Mouse (Mus musculus) liver (tissue): ENCODE data around the gene Relt.
A peak's percentile ranks its signal among the peaks of the same experiment; 100 is the strongest.

Experiments used
- DNase-seq: peaks from one replicate; pipeline ENCODE4 v3.0.0-alpha.2; 2020; ENCODE audit warnings: mixed read lengths

Relt gene

DNA sequence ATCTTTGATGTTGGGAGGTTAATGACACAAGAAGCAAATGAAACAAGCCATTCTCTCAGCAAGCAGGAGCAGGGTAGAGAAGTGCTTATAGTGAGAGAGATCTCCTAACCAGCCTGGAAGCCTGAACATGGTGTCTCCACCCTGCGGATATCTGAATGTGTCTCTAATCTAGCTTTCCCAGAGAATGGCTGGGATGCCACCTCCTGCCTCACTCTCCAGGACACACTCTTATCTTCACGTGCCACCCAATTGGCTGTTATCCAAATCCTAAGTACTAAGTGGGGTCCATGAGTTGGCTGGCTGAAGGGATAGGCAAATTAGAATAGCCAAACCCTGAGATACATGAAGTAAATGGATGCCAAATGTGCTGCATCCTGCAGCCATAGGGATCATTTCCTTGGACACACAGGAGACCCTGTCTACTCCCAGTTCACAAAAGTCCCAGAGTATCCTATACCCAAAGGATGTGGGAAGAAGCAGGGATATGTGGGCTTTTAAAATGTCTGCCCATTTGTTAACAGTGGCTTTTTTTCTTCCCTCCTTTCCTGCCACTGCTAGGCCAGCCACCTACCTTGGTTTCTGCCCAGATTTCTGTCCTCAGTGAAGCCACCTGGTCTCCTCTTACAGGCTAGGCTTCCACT, 18.7 kb downstream of the Relt start:
- peak; percentile 85 for DNase-seq

DNA sequence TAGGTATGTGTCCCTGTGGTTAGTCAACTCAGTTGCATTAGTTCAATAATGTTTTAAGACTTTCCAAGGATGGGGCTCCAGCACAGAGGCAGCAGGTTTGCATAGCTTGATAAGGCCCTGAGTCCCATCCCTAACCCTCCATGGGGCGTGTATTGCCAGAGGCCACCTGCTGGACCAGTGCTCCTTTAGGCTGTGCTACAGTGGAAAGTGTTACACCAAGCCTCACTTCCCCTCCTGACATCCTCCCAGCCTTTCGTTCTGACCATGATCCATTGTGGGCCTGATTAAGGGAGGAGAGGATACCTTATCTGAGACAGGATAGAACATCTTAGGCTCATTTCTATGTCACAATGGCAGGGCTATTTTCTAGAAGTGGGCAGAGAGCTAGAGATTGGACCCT, 19.4 kb downstream of the Relt start:
- peak; percentile 83 for DNase-seq

DNA sequence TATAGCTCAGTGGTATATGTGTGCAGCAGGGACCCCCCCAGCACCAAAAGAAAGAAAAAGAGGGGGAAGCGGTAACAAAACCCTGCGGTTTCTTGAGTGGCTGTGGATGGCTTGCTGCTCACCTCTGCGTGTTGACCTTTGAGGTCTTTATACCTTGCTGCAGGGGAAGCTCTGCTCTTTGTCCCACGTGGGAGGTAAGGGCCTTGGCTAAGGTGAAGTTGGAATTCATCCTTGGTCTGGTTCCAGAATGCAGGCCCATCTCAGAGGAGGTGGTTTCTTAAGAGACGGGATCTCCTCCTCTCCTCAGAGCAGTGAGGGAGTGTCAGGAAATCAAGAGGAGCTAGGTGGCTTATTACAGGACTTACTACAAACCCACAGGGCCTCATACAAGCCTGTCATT, 21.1 kb downstream of the Relt start:
- DNase-seq: no peak

DNA sequence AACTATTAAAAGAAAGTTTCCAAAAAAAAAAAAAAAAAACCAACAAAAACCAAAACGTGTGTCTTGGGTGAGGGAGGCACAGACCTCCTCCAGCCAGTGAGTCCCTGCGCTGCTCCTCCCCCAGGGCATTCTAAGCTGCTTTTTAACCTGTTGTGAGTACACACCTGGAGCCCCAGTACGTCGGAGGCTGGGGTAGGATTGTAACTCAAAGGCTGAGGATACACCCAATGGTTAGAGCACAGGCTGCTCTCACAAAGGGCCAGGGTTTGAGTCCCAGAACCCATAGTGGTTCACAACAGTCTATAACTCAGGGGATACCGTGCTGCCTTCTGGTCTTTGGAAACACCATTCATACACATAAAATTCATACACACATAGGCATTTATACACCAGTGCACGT, 21.6 kb downstream of the Relt start:
- DNase-seq: no peak

DNA sequence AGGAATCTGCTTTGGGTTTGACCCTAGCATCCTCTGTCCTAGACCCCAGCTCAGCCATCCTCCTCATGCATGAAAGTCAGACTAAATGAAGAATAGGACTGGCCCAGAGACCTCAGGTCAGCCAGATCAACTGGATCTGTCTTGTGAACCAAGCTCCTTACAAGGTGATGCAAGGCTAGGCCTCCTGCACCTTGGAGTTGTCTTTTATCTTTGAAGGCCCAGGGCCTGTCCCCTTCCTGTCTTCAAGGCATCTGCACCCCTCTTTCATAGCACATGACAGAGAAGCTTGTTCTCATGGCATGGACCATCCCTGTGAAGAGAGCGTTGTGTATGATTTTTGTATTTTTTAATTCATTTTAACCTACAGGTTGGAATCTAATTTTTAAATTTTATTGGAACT, 22.3 kb downstream of the Relt start:
- no peak for DNase-seq

DNA sequence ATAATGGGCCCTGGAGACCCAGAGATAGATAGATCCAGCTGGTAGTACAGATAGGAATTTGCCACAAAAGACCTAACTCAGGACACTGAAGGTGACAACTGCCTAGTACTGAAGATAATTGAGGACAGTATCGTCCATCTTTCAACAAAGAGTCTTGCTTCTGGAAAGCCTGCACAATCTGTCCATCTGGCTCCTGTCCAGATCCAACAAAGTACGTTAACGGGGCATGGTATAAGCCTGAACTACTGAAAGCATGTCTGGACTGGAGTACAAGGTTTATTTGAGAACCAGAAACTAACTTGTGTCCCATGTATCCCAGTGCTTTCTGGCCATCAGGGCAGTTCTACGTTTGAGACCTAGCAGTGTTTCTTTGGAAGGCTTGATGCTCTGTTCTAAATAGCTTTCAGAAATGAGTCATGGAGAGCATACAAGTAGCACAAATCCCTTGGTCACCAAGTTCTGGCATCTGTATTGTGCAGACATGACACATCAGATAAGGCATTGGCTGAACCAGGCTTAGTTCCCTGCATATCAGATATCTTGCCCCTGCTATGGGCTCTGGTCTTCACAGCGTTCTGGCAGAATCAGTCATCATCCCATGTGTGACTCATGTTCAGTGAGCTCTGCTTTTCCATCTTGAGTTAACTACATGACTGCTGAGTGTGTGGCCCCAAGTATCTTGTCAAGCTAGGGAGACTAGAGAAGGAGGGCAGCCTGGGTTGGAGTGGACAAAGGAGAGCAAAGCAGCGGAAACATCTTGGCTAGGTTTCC, 23.4 kb downstream of the Relt start:
- peak; percentile 37 for DNase-seq

DNA sequence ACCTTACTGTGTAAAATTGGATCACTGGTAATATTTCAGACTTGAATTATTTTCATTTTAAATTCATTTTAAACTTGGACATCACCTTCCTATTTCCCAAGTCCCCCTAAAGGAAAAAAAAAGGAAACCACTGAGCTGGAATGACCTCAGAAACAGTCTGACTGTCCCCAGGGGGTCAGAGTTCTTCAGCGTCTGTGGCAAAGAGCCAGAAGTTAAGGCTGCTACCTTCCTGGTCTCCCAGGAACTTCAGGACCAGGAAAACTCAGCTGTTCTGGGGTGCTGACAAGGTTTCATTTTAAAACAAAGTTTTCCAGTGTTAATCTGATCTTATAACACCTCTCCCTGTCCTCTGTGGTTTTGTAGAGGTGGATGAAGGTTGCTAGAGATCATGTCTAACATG, 25.5 kb downstream of the Relt start:
- DNase-seq: no peak

DNA sequence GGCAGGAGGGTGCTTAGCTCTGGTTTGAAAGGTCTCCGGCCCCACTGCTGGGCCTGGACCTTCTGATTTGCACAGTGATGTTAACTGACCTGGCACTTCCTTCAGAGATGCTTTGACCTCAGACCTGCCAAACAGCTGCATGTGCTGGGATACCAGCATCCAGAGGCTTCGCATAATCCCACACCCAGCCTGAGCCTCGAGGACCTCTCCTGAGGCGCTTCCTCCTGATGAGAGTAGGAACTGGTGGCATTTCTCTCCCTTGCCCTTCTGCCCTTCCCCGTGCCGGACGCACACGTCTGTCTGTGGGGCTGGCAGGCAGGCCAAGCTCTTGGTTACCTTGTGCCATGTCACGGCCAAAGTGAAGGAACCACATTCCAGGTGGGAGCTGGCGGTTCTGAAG, 26.6 kb downstream of the Relt start:
- no peak for DNase-seq

DNA sequence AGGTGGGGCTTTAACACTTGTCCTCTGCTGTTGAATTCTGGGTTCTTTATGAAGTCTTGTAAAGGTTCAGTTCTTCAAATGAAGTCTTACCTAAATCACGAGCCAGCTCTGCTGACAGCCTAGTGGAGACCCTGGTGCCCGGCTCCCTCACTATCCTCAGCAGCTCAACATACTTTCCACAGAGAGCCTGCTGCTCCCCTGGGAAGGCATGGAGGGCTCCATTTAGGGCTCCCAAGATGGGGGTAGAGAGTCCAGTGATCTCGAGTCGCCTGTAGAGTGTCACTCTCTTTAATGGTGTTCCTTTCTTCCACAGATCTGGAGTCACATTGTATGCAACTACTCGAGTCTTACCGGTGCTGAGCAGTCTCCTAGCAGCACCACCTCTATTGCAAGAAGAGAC, 27.5 kb downstream of the Relt start:
- no peak for DNase-seq

DNA sequence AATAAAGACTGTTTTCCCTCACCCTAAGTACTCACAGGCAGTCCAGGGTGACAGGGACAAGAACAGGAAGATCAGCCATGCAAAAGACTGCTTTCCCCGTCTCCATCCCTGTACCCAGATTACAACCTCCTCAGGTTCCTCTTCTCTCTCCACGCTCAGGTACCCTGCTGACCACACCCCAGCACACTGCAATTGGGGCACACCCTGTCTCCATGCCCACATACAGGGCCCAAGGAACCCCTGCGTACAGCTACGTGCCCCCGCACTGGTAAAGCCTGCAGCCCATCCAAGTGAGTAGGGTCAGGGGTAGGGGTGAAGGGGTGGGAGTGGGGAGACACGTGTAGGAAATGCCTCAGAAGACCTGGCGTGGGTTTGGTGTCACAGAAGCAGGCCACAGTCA, 28.1 kb downstream of the Relt start:
- no peak for DNase-seq

DNA sequence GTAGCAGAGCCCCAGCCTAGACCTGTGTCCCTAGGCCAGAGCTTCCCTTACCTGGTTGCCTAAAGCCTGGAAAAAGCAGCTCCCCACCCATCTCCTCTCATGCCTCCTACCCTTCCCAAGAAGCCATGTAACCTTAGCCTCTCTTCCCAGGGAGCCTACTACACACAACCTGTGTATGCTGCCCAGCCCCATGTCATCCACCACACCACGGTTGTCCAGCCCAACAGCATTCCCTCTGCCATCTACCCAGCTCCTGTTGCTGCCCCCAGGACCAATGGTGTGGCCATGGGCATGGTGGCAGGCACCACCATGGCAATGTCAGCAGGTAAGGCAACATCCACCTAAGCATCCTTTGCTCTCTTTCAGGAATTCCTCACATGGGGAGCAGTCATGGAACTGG, 29.4 kb downstream of the Relt start:
- no peak for DNase-seq

DNA sequence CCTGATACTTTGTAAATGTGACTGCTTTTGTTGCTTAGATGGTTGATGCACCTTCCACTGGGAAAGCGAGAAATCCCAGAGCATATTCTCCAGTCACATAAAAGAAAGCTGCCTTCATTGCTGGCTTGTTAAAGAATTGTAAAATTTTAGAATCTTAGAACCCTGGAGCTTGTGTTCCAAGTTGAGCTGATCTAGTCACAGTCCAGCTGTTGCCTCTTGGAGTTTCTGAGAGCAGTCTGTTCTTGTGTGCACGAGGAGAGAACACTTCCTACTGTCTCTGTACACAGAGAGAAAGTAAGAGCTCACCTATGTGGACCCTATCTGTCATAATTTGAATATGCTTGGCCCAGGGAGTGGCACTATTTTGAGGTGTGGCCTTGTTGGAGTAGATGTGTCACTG, 34.7 kb downstream of the Relt start:
- DNase-seq: no peak

DNA sequence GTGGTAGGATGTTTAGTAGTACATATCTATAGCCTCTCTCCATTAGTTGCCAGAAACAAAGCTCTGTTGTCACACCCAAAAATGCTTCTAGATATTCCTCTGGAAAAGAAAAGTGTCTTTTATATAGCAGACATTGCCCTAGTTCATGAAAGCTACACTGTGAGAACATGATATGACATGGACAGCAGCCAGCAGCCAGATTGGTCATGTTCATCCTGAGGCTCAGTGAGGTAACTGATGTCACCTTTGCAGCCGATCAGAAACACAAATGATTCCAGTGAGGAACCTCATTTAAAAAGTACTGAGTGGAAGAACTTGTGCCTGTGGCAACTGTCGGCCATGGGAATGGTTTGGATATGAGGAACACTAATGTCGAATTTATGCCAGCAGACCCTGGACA, 38.6 kb downstream of the Relt start:
- no peak for DNase-seq

DNA sequence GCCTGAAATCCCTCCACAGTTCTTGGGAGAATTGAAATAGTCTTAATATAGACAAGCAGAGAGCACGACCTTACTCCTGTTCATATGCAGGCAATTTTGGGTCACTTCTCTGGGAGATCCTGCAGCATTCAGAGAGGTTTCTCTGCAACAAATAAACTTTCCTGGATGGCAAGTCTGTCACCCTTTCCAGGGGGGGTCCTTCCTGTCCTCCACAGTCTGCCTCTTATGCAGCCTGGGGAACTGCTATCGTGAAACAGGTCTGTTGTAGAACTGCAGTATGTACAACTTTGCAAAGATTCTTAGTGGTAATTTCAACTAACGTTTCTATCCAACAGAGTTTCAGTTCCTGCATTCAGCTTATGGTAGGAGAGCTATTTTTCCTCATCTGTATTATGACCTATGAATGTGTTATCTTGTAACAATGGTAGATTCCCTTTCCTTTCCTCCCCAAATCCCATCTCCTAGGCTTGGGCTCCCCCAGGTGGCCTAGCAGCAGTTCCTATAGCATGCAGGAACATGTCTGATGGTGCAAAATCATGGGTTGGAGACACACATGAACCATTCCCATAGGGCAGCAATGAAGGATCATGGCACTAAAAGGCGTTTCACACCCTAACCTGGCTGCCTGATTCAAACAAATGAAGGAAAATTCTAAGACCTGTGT, 44.7 kb downstream of the Relt start:
- peak; percentile 44 for DNase-seq

DNA sequence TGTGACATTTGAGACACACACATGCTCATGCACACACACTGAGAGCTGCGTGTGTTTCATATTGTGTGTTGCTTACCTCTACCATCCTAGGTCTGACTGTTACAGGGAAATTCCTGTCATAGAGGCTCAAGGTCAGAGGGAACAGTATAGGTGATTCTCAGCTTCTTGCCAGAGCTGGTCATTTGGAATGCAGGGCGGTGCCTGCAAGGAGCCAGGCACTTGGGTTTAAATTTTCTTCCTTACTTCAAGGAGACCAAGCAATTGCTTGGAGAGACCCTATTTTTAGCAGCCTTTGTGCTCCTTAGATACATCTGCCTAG, 45.8 kb downstream of the Relt start:
- DNase-seq: no peak

DNA sequence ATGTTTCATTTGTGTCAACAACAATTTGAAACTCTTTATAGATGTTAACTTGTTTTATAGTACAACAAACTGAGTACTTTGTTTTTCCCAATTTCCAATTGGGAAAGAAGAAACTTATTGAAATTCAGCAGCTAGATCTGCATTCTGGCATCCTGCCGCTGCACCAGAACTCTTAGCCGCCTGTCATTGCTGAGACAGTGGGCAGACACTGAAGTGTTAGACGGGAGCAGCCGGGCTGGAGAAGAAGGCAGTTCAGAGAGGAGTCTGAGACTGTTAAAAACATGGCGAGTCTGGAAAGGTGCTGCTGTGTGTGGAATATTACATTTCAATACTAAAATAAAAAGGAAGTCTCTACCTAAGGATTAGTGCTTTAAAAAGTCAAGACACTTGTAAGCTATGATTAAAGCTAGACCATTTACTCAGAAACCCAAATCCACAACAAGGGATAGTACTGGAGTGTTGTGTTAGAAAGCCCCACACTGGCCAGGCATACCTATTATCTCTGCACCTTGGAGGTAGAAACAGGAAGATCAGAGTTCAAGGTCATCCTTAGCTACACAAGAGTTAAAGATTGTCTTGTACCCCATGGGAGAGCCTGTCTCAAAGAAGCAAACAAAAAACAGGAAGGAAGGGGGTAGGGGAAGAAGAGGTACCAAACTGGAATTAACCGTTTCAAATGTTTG, 46.3 kb downstream of the Relt start:
- DNase-seq: no peak

DNA sequence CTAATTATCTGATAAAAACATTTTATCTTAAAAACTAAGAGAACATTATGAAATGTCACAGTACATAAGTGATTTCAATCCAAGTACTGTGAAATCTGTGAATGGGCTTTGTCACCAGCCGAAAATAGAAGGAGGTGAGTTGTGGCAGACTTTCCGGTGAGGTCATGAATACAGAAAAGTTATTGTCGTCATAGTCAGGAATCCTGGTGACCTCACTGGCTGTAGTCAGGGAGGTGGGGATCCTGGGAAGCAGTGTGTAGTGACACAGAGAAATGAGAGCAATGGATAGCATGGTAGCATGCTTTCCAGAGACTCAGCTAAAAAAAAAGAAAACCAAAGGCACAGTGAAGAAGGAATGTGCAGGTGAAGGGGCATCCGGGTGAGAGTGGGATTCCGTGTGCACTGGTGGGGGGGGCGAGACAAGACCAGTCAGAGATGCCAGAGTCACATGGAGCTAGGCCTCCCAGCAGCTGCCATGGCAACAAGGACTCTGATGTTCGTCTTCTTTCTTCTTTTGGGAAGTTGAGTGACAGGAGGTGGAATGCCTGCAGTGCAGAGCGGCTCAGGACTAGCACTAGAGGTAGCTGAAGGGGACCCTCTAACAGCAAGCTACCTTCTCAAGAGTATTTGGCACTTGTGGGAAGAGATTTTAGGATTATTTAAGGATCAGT, 47.2 kb downstream of the Relt start:
- DNase-seq: no peak

DNA sequence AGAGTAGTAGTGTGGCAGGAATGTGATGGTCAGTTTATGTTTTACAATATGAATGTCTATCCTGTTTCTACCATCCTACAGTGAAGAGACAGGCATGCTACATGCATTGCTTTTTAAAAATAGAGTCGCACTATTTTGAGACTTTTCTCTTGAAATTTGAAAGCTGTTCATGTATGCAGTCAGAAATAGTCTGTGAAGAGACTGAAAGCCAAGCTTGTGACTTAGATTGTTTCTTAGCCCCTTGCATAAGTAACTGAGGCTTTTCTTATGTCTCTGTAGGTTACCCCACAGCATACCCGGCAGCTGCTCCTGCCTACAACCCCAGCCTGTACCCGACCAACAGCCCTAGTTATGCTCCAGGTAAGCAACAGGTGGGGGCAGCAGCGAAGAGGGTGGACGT, 50.6 kb downstream of the Relt start:
- DNase-seq: no peak

DNA sequence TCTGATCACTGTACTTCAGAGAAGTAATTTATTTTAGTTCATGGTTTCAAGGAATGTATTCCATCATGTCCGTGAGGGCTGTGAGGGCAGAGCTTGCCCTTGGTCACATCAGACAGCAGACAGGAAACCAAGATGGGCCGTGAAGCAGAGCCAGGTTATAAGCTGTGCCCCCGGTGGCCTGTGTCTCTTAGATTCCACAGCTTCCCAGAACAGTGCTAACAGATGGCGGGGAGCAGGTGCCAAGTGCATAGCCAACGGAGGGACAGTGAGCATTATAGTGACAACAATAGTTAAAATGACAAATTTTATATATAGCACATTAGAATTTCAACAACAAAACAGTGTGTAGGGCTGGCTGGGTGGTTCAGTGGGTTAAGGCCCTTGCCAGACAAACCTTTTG, 51.3 kb downstream of the Relt start:
- no peak for DNase-seq

DNA sequence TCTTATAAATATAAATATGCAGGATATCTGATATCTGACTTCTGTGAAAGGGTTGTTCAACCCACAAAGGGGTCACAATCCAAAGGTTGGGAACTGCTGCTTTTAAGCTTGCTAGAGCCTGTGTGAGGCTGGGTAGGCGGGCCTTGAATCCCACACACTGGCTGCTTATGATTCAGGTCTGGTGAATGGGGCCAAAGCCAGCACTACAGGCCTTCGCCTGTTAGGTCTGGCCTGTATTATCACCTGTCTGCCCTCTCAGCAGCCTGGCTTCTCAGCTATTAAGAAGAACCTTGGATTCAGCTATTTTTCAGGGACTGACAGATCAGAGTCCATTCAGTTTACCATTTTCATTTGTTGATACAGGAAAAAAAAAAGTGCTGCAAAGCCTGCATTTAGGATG, 57.9 kb downstream of the Relt start:
- DNase-seq: no peak

DNA sequence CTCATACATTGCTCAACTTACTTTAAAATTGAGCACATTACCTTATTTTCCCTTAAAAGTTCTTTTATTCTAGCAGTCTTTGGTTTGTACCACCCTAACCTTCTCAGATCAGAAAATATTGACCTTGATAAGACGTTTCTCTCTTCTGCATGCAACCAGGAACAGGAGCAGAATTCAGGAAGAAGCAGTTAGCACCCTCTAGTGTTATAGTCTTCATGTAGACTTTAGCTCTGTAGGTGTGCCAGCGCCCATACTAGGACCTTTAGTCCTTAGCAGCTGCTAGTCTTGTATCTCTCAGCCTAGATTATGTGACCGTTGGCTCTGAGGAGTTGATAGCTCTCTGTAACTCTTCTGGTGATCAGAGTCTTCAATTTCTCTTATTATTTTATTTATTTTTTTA, 64.4 kb downstream of the Relt start:
- peak; percentile 13 for DNase-seq
